Mouse (Mus musculus) Muller cell, postnatal 12 days (primary cell): ENCODE data around the gene Cryzl1.

Source experiments
- DNase-seq: peaks from one replicate; pipeline ENCODE4 v3.0.0-alpha.2; 2015; ENCODE audit errors: inconsistent ontology term

Gene Cryzl1

GRCm38 (mm10) chr16:91740184-91740917, 11.6 kb upstream of the Cryzl1 start:
- DNase-seq = no peak

- no peak for DNase-seq
Observed at GRCm38 (mm10) chr16:91738505-91738904, 9.7 kb upstream of the Cryzl1 start.

- DNase-seq = no peak
Observed at GRCm38 (mm10) chr16:91736046-91736816, 7.5 kb upstream of the Cryzl1 start.

- DNase-seq = no peak
Observed at GRCm38 (mm10) chr16:91734771-91735170, 6.0 kb upstream of the Cryzl1 start.

GRCm38 (mm10) chr16:91732816-91733215, 4.0 kb upstream of the Cryzl1 start:
- DNase-seq = no peak

- DNase-seq = peak; percentile 45
Observed at GRCm38 (mm10) chr16:91730446-91730845, 1.7 kb upstream of the Cryzl1 start.

- peak; percentile 61 for DNase-seq
Observed at GRCm38 (mm10) chr16:91729821-91730441, 1.2 kb upstream of the Cryzl1 start.

GRCm38 (mm10) chr16:91729066-91729482, 299 bp upstream of the Cryzl1 start, which contains the start of gene Itsn1:
Gene Itsn1, plus strand, starts transcription at chr16:91729281.
- peak; percentile 99 for DNase-seq

- no peak for DNase-seq
Observed at GRCm38 (mm10) chr16:91727433-91727832, 1.3 kb downstream of the Cryzl1 start.

GRCm38 (mm10) chr16:91724247-91724646, 4.5 kb downstream of the Cryzl1 start:
- no peak for DNase-seq

- DNase-seq = no peak
Observed at GRCm38 (mm10) chr16:91717399-91717798, 11.4 kb downstream of the Cryzl1 start.

GRCm38 (mm10) chr16:91716927-91717349, 11.8 kb downstream of the Cryzl1 start:
- no peak for DNase-seq

GRCm38 (mm10) chr16:91710241-91710640, 18.5 kb downstream of the Cryzl1 start:
- no peak for DNase-seq

- no peak for DNase-seq
Observed at GRCm38 (mm10) chr16:91704603-91705340, 24.0 kb downstream of the Cryzl1 start.

- no peak for DNase-seq
Observed at GRCm38 (mm10) chr16:91702771-91703188, 26.0 kb downstream of the Cryzl1 start.

- no peak for DNase-seq
Observed at GRCm38 (mm10) chr16:91701908-91702307, 26.9 kb downstream of the Cryzl1 start.

- DNase-seq = no peak
Observed at GRCm38 (mm10) chr16:91698995-91699394, 29.8 kb downstream of the Cryzl1 start.

- DNase-seq = no peak
Observed at GRCm38 (mm10) chr16:91695108-91695755, 33.5 kb downstream of the Cryzl1 start.

GRCm38 (mm10) chr16:91694455-91695084, 34.2 kb downstream of the Cryzl1 start:
- DNase-seq = peak; percentile 58

GRCm38 (mm10) chr16:91689791-91690190, 39.0 kb downstream of the Cryzl1 start:
- DNase-seq = no peak
